Mouse (Mus musculus): Measurements from ENCODE around the gene Wfdc21.
A peak's percentile ranks its signal among the peaks of the same experiment; 100 is the strongest.

Wfdc21 gene

DNA sequence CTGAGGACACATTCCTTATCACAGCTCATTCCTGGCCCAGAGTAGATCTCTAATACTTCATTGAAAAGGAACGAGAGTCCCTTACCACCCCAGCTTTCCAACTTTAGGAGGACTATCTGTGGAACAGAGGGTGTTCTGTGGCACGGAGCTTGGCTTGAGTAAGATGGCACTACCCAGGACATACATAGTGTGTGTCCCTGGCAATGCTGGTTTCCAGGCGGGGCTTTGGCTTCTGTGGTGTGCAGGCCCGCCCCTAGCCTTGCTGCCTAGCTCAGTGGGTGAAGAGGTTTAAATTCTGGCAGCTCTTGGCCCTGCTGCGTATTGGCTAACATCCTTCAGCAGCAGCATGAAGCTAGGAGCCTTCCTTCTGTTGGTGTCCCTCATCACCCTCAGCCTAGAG, at the start of gene Wfdc21:
TSS of gene Wfdc21 (plus strand) at position 260 of the 400 bp plus-strand sequence.
- DNase-seq (ENCODE audit: low spot score), result no peak

DNA sequence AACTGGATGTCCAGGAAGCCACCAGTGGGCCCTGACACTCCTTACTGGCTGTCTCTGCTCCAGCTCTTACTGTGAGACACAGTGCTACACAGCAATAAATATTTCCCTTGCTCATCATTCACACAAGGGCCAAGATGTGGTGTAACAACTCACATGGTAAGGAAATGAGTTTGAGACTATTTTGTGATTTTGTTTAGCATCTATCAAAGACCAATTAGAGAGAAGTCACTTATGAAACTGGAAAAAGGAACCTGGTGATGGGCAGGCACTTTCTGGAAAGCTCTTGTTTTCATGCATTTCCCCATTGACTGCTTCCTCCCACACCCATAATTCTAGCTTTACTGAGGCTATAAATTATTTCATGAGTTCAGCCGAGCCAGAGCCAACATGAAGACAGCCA, 43.0 kb upstream of the Wfdc21 start, which contains the start of gene Wfdc17:
TSS of gene Wfdc17 (plus strand) at position 287 of the 400 bp plus-strand sequence.
- DNase-seq (ENCODE audit: low spot score), result no peak

DNA sequence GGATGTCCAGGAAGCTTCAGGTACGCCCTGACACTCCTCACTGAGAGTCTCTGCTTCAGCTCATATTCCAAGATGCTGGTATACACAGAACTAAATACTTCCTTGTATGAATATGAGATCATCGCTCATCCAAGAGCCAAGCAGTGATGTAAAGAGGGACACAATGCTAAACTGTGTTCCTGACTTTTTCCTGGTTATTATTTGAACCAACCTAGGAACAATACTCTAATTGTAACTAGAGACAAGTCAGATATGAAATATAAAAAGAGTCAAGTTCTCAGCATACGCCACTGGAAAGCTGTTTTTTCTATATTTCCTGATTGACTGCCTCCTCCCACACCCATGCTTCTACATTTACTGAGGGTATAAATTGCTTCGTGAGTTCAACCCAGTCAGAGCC, 38.0 kb upstream of the Wfdc21 start, which contains the start of gene Wfdc18:
TSS of gene Wfdc18 (plus strand) at position 301 of the 400 bp plus-strand sequence.
- no peak for DNase-seq (ENCODE audit: low spot score)

DNA sequence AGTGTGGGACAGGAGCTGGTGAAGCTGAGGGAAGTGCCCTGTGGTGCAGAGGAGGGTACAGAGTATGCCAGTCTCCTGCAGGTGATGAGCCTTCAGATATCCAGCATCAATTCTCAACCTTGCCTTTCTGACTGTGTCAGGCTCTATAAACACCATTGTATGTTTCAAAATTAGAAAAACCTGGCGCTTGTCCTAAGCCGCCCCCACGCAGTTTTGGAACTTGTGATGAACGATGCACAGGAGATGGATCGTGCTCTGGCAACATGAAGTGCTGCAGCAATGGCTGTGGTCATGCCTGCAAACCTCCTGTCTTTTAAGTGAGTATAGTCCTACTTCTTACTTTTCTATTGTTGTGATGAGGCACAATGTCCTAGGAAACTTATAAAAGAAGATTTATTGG, 37.1 kb upstream of the Wfdc21 start:
- DNase-seq (ENCODE audit: low spot score), result no peak

DNA sequence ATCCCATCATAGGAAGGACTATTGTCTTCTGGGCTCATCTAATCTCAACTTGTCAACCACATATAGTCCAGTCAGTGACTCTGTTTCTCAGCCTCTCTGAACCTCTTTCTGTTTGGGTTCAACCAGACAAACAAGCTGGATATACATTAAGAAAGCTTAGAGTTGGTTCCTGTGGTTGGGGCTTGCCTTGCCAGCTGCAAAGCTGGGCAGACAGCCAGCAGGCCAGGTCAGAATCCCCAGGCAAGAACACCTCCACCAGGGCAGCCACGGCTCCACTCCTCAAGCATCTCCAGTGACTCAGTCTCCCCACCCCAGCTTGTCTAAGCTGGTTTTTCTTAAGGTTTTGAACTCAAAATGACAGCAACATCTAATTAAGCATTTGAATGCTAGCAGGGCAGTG, 34.1 kb upstream of the Wfdc21 start:
- DNase-seq (ENCODE audit: low spot score), result no peak

DNA sequence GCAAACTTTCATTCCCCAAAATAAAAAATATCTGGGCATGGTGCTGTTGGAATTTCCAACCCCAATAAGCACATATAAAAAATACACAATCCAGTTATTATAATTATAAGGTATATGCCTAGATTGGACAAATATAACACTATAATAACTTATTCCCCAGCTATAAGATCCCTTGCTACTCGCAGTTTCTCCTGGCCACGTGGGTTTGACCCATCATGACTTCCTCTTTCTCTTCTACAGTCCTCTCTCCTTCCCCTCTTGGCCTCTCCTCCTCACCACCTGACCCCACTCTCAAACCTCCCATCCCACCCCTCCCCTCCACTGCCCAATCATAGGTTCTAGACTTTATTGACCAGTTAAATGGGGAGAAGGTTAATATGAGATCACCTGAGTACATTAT, 32.8 kb upstream of the Wfdc21 start:
- DNase-seq (ENCODE audit: low spot score), result no peak

DNA sequence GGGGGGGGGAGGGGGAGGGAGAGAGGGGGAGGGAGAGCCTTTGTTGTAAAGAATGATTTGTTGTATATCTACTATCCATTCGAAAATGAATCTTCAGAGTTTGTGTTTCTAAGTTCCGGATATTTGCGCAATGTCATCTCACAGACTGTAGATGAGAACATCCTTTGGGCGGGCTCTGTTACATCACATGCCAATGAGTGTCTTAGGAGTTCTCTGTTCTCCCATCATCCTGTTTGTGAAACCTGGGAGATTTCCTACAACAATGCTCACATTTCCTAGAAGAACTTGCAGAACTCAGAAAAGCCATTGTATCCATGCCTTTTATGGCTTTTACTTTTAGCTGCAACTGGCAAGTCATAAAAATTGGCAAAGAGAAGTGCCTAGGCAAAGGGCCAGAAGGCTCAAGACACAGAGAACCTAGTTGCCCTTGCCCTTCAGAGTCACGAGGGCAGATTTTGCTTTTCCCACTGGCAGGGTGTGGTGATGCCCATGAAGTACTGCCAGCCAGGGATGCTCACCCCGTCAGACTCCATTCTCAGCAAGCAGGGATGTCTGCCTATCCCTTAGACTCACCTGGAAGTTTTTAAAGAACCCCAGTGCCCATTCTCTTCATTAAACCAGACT, 29.6 kb upstream of the Wfdc21 start:
- DNase-seq (ENCODE audit: low spot score), result peak; percentile 26

DNA sequence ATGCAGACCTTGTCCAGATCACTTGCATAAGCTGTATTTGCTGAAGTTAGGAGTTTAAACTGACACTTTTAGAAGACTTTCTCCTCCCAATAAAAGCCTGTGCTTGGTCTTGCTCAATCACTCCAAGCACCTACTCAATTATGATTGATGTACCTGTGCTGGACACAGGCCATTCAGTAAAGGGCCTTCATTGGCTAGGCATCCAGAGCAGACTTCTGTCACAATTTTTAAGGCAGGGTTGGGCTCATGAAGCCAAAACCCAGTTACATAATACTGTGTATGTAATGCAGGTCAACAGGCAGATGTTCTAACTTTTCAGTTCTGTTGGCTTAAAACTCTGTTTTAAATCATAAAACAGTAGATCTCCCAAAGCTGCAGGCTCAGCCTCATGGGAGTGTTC, 26.0 kb upstream of the Wfdc21 start:
- peak; percentile 13 for DNase-seq (ENCODE audit: low spot score)

DNA sequence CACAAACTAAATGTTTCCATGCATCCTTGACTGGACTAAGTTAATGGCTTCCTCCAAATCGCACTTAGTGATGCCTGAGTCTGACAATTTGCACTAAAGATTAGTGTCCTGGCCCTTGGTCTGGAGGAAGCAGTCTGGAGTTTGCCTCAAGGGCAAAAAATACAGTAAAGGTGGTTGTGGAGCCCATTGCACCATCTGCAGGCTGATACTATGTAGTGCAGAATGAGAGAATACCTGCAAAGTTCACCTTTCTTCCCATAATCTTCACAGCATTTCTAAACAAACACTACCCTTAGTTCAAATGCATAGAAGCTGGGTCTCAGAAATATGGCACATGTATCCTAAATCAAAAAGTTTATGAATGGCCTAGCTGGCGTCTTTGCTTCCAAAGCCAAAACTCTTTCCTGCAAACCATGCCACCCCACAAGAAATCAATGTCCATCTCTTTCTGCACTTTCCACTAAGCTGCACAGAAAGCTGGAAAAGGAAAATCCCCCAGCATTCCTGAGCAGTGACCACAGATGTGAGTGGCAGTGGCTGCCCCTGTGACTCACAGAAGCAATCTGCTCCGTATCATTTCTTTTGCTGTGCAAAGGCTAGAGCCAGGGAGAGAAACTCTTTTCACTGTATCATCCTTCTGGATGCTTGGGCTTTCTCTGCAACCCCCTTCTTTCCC, 17.8 kb upstream of the Wfdc21 start:
- DNase-seq (ENCODE audit: low spot score), result no peak

DNA sequence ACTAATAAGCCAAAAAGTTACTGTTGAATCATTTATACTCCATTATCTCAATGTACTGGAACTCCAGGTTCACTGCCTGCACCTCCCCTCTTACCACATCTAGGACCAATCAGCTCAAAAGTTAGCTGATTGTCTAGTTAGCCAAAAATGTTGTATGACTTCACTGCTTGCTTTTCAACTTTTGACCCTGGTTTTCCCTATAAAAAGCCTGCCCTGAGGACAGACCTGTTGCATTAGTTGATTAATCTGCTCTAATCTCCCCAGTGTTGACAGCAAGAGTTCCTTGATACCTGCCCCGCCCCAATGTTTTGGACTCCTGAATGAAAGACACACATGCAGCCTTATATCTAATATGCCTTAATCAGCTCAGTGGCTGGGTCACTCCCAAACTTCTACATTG, 15.6 kb upstream of the Wfdc21 start:
- DNase-seq (ENCODE audit: low spot score), result no peak

DNA sequence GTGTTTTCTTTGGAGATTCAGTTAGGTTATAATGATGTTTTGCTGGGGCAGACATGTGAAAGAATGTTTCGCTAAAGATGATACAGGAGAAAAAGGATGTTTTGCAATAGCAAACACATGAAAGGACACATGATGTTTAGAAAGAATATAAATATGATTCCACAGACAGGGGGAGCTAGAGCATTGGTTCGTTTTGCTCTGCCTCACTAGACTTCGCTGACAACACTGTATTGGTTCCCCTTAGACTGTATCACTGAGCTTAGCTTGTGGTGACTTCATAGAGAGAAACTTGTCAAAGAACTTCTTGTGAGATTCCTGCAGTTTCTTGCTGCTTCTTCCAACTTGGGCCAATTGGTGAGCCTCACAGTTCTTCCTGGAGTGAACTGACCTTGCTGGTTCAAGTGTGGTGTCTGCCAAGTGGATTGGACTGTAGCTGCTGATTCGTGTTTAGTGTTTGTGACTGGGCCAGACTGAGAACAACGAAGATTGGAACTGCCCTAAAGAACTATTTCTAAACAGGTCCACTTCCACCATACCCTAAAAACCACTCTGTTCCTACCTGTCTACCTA, 13.6 kb upstream of the Wfdc21 start:
- no peak for DNase-seq (ENCODE audit: low spot score)

DNA sequence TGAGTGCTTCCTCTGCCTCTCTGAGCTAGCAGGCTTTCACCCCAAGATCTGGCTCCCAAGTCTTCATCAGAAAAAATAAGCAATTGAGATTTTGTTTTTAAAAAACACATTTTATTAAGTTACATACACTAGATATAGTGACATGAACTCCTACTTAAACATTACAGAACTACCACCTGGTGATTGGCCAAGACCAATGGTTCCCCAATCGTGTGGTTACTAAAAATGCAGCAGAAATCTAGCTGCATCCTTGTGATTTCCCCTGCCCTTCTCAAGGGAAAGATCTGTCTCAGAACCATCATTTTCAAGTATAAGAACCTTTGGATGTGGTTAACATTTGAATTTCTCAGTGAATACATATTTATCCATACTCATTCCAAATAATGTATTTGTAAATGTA, 12.5 kb upstream of the Wfdc21 start:
- no peak for DNase-seq (ENCODE audit: low spot score)

DNA sequence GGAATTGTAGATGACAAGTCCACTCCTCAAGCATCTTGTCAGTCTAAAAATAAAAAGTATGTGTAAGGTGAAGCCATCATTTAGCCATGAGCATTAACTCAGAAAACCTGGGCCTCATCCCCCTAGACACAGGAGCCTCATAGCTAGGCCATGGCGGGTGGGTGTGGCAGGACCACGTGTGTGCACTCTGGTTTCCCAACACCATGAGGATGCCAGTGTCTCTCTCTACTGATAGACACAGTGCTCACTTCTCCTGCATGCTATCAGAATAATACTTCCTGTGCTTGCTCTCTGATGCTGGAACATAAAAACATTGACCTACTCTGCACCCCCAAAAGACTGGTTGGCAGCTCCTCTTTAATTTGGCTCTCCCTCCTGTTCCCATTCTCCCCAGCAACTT, 10.9 kb upstream of the Wfdc21 start:
- DNase-seq (ENCODE audit: low spot score), result no peak

DNA sequence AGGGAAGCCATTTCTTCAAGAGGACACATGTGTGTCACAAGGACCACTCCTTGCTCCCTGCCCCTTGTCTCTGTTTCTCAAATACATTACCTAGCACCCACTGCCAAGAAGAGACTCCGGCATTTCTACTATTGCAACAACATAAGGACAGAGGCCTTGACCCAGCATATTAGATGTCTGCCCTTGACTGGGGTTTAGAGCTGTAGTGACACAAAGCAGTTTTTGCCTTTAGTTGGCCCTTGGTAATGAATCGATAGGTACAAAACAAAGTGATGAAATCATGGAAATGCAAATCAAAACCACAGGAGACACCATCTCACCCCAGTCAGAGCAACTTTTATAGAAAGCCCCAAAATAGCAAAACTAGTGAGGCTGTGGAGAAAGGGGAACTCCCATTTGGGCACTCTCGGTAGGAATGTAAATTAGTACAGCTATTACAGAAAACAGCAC, 9.6 kb upstream of the Wfdc21 start:
- peak; percentile 35 for DNase-seq (ENCODE audit: low spot score)

DNA sequence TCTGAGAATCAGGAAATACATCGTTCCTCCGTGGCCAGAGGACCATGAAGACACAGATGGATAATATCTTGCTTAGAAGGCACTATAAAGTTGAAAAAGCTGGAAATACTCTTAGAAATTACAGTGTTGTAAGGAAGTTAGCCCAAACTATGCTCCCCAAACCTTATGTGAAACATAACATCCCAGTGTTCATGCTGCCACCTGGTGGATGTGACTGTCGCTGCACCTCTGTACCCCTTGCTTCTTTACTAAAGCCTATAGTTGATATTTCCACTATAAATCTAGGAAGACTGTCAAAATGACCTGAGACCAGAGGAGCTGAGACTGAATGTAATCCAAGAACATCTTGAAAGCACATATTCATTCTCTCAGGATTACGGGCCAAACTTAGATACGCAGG, 7.5 kb upstream of the Wfdc21 start:
- peak; percentile 72 for DNase-seq (ENCODE audit: low spot score)

DNA sequence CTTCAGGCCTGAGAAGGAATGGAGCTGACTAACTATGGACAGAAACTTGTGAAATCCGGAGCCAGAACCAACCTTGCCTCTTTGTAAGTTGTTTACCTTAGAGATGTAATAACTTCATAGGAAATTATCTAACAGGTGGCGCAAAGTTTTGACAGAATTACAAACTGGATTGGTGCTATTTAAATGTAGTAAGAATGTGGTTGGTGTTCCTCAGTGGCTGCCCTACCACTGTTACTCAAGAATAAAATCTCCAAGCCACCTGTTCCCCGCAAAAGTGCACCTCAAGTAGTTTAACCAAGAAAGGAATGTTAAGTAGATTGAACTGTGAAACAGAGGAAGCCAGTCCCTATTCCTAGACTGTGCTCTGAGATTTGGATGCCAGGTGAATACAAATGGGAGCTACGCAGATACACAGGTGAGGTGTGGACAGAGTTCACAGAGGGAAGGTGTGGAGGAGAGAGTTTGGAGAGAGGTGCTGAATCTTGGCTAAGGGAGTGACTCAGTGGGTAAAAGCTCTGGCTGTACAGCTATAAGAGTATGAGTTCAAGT, 6.2 kb upstream of the Wfdc21 start:
- DNase-seq (ENCODE audit: low spot score), result peak; percentile 48

DNA sequence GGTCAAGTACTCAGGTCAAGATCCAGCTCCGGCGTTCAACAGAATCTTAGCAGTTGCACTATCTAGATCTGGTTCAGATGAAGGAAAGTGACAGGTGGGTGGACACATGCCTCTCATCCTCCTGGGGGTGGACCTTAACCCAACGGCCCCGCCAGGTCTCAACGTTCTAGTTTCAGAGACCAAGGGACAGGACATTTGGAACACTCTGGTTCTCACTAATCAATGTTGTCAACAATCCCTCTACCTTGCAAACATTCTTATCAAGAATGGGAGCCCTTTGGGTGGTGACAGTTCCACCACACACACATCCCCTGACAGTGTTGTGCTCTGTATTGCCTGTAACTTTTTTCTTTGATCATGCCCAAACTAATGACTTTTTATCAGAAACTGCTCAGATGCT, 4.9 kb upstream of the Wfdc21 start:
- no peak for DNase-seq (ENCODE audit: low spot score)

DNA sequence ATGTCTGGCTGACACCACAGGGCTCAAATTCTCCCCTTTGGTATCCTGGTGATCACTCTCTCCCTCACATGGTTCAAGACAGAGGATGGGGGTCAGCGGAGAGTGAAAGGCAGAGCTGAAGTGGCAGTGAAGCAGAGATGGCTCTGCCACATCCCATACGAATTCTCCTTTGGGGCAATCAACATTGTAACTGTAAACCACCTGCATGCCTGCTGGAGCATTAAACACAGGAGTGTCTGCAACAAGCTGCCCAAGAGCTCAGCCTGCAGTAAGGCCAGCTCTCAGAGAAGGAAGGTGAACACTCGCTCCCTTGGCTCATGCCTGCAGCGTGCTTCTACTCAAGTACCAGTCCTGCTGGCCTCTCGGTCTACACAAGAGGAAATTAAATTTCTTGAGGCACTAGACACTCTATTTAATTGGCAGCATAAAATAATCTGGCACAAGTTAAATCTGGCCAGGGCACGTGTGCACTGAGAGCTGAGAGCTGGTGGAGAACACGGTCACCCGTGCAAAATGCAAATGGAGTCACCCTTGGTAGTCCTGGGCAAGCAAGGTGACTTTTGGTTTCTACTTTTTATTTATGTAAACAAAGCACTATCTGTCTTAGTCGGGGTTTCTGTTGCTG, 3.9 kb upstream of the Wfdc21 start:
- DNase-seq (ENCODE audit: low spot score), result peak; percentile 44

DNA sequence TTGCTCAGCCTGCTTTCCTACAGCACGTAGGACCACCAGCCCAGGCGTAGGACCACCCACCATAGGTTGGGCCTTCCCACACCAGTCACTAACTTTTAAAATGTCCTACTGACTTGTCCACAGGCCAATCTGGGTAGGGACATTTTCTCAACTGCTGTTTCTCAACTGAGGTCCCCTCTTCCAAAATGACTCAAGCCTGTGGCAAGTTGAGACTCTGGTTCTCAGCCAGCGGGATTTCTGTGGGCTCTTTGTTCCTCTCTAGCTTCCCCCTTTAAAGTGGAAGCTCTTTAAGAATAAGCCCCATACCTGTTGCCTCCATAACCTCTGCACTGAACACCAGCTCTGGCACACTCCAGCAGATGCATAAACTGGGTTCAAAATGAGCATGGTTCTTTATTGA, 3.2 kb upstream of the Wfdc21 start:
- no peak for DNase-seq (ENCODE audit: low spot score)

DNA sequence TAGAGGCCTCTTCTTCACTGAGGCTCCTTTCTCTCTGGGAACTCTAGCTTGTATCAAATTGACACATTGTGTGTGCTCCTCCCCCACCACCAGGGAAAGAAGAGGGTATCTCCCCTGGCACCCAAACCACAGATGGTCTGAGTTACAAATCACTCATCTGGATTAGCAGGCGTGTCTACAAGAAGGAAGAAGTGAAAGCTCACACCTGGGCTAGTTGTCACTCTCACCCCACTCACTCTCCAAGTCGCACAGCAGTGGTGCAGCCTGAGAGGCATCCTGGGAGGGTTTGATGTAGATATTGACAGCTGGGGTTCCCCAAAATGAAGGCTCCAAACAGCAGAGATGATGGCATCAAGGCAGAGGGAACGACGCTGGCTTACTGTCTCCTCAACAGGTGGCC, 588 bp upstream of the Wfdc21 start:
- DNase-seq (ENCODE audit: low spot score), result peak; percentile 38

DNA sequence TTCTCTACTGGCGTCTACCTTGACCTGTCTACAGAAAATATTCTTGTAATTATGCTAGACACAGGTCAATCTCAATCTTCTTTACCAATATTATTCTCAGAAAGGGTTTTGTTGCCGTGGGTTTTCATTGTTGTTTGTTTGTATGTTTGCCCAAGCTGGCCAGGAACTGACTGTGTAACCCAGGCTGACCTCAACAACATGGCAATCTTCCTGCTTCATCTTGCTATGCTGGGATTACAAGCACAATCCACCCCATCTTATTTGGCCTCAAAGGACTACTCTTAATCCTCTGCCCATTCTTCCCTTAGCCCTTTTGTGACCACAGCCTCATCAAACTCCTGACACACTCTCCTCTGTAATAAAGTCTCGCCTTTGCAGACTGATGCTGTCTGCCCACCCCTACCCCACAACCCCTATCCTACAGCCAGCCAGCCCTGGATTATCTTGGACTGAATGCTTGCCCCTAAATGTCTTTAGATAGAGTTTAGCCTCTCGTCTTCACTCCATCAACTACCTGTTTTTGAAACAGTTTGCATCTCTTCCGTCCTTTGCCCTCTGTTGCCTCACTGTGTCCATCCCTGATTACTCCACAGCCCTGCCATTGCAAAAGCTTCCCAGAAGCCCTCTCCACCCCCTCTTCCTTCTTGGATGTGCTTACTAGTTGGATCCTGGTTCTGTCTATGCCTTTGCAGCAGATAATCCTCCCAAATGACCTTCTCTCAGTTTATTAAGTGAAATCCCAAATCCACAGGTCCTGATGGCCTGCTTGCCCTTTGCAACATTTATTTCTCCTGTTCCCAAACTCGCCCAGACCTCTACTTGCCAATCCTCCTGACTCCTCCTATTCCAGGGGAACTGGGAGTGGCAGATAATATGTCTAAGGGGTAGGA, 881 bp downstream of the Wfdc21 start:
- DNase-seq (ENCODE audit: low spot score), result no peak

All from lung, postnatal 25 days (tissue).